Mouse (Mus musculus): ENCODE measurements around the gene U2af2. TPM values are rescaled to one million over a fixed set of nuclear protein-coding genes. Genes with fewer than 3 reads are reported as not detected.

The U2af2 gene
- polyA plus RNA-seq, 1 experiment from 2014 or later = 49.2 TPM

DNA sequence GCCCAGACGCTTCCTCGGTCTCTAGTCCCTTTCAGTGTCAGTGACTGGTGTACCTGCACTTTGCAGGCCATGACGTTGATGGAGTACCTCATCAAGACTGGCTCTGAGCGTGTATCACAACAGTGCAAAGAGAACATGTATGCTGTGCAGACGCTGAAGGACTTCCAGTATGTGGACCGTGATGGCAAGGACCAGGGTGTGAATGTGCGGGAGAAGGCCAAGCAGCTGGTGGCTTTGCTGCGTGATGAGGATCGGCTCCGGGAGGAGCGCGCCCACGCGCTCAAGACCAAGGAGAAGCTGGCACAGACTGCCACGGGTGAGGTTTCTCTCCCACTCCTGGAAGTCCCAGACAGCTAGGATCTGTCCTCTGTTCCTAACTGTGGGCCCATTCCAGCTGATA is 27.9 kb downstream of the U2af2 start:
- 90% methylated on average over 15 of the region's 15 CpGs for WGBS
- DNase-seq (ENCODE audit: low spot score) = no peak
- H3K4me3 ChIP-seq (ENCODE audit: low read depth, low read length) = no peak overlapping the region
- ATAC-seq (ENCODE audit: low FRiP score, low TSS enrichment) = no peak
- H3K4me1 ChIP-seq (replicated peaks; ENCODE audit: control insufficient read depth, insufficient read depth) = no peaks in the 10 kb centered on the region
- no peak overlapping the region for H3K4me2 ChIP-seq (replicated peaks; ENCODE audit: low read depth)
- H3K9me3 ChIP-seq (ENCODE audit: control insufficient read depth, low read length) = no peaks in the 10 kb centered on the region
- peaks cover 33% of the 10 kb centered on the region for H3K36me3 ChIP-seq (ENCODE audit: control insufficient read depth, insufficient read depth, low read length)
- no peak overlapping the region for H3K9ac ChIP-seq (ENCODE audit: low read length)
- no peaks in the 10 kb centered on the region for H3K27me3 ChIP-seq (ENCODE audit: control insufficient read depth, insufficient read depth, low read length)
- no peak overlapping the region for H3K27ac ChIP-seq (replicated peaks)
- TF ChIP-seq EP300 (optimal IDR thresholded peaks at IDR 0.05) (no peak), CTCF (IDR thresholded peaks at IDR 0.05; ENCODE audit: low read depth) (no peak)

DNA sequence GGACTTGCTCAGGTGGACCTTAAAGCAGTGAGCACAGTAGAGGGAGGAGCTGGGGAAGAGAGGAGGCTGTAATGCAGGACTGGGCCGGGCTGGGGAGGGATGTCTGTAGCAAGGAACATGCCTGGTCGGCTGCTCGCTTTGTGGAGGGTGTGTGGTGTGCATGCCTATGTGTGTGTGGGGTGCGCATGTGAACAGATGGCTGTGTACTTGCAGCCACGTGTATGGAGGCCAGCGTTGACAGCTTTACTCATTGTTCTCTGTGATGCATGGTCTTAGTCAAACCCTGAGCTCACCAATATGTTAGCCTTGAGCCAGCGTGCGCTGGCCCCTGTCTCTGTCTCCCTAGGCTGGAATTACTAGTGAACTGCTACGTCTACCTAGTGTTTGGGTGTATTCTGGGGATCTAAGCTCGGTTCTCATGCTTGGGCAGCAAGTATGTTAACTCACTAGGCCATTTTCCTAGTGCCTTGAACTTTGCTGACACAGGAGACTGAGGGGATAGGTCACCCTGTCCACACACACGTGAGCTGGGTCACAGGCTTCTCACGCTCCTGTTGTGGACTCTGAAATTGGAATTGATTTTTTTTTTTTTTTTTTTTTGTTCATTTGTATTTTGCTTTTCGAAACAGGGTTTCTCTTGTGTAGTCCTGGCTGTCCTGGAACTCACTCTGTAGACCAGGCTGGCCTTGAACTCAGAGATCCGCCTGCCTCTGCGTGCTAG is 29.2 kb downstream of the U2af2 start:
- 89% methylated on average over 15 of the region's 15 CpGs for whole genome bisulfite sequencing
- H3K36me3 ChIP-seq (ENCODE audit: control insufficient read depth, insufficient read depth, low read length) = peaks cover 36% of the 10 kb centered on the region
- no peak overlapping the region for H3K4me2 ChIP-seq (replicated peaks; ENCODE audit: low read depth)
- no peaks in the 10 kb centered on the region for H3K9me3 ChIP-seq (ENCODE audit: control insufficient read depth, low read length)
- H3K4me1 ChIP-seq (replicated peaks; ENCODE audit: control insufficient read depth, insufficient read depth) = no peaks in the 10 kb centered on the region
- H3K27me3 ChIP-seq (ENCODE audit: control insufficient read depth, insufficient read depth, low read length) = no peaks in the 10 kb centered on the region
- H3K9ac ChIP-seq (ENCODE audit: low read length) = no peak overlapping the region
- H3K27ac ChIP-seq (replicated peaks) = no peak overlapping the region
- no peak for ATAC-seq (ENCODE audit: low FRiP score, low TSS enrichment)
- DNase-seq (ENCODE audit: low spot score) = no peak
- no peak overlapping the region for H3K4me3 ChIP-seq (ENCODE audit: low read depth, low read length)
- TF ChIP-seq CTCF (IDR thresholded peaks at IDR 0.05; ENCODE audit: low read depth) = no peak

DNA sequence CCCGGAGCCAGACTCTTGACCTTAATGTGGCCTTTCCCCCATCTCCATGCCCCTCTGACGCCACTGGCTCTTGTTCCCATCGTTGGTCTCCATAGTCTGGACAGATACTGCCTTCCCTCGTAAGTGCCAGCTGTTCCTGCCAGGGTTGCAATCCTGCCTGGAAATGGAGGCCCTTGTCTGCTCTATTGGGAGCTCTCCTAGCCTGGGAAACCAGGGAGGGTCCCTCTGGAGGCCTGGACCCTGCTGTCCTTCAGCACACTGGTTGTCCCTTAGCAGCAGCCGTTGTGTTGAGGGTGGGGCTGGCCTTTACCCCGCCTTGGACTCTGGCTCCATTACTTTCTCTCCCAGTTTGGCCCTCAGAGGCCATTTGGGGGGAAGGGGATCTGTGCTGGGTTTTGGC is 30.4 kb downstream of the U2af2 start:
- H3K9me3 ChIP-seq (ENCODE audit: control insufficient read depth, low read length) = no peaks in the 10 kb centered on the region
- peaks cover 43% of the 10 kb centered on the region for H3K36me3 ChIP-seq (ENCODE audit: control insufficient read depth, insufficient read depth, low read length)
- no peak overlapping the region for H3K4me3 ChIP-seq (ENCODE audit: low read depth, low read length)
- no peak overlapping the region for H3K9ac ChIP-seq (ENCODE audit: low read length)
- TF ChIP-seq EP300 (optimal IDR thresholded peaks at IDR 0.05) (no peak), CTCF (IDR thresholded peaks at IDR 0.05; ENCODE audit: low read depth) (no peak)
- no peak overlapping the region for H3K27ac ChIP-seq (replicated peaks)
- 79% methylated on average over 5 of the region's 6 CpGs for WGBS
- DNase-seq (ENCODE audit: low spot score) = no peak
- H3K4me2 ChIP-seq (replicated peaks; ENCODE audit: low read depth) = no peak overlapping the region
- H3K4me1 ChIP-seq (replicated peaks; ENCODE audit: control insufficient read depth, insufficient read depth) = no peaks in the 10 kb centered on the region
- ATAC-seq (ENCODE audit: low FRiP score, low TSS enrichment) = no peak
- H3K27me3 ChIP-seq (ENCODE audit: control insufficient read depth, insufficient read depth, low read length) = no peaks in the 10 kb centered on the region

DNA sequence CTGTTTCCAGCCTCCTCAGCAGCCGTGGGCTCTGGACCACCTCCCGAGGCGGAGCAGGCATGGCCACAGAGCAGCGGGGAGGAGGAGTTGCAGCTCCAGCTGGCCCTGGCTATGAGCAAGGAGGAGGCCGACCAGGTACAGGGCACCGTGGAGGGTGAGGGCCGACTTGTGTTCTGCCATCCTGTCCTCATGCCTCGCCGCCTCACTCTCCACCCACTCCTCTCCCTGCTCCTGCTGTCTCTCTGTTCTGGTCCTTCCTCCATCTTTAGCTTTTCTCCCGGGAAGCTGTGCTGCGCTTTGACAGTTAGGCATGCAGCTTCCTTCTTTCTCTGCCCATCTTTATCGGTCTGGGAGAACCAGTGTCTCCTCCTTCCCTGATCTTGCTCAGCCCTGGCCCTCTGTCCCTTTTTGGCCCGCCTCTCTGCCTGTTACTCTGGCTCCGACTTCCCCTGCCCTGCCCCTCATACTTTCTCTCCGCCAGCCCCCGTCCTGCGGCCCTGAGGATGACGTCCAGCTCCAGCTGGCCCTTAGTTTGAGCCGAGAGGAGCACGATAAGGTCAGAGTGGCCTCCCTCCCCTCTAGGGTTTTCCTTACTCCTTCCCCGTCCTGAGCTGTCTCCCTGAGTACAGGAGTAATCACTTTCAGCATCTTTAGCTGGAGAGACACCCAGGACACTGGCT is 31.0 kb downstream of the U2af2 start:
- H3K36me3 ChIP-seq (ENCODE audit: control insufficient read depth, insufficient read depth, low read length) = peaks cover 45% of the 10 kb centered on the region
- H3K9me3 ChIP-seq (ENCODE audit: control insufficient read depth, low read length) = no peaks in the 10 kb centered on the region
- H3K27me3 ChIP-seq (ENCODE audit: control insufficient read depth, insufficient read depth, low read length) = no peaks in the 10 kb centered on the region
- H3K4me2 ChIP-seq (replicated peaks; ENCODE audit: low read depth) = no peak overlapping the region
- H3K27ac ChIP-seq (replicated peaks) = no peak overlapping the region
- 73% methylated on average over 21 of the region's 21 CpGs for WGBS
- no peak overlapping the region for H3K9ac ChIP-seq (ENCODE audit: low read length)
- H3K4me1 ChIP-seq (replicated peaks; ENCODE audit: control insufficient read depth, insufficient read depth) = no peaks in the 10 kb centered on the region
- DNase-seq (ENCODE audit: low spot score) = no peak
- no peak overlapping the region for H3K4me3 ChIP-seq (ENCODE audit: low read depth, low read length)
- no peak for ATAC-seq (ENCODE audit: low FRiP score, low TSS enrichment)
- no peak for TF ChIP-seq CTCF (IDR thresholded peaks at IDR 0.05; ENCODE audit: low read depth)
- TF ChIP-seq EP300 (optimal IDR thresholded peaks at IDR 0.05) = no peak

DNA sequence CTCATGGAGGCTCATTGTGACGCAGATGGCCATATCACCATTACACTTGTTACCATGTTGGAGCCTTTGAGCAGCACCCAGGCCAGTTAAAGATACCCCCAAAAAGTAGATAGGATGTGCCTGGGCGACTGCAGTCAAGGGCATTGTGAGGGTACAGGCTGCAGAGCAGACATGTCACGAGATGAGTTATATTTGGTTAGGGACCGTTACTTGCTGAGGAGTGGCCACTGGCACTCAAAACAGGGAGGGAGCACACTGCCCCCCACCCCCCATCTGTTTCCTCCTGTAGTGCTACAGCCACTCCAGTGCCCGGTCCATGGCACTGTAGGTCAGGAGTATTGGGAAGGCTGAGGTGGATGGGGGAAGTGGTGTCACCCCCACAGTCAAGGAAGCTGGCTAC is 36.8 kb downstream of the U2af2 start:
- Histone ChIP-seq H3K4me3 (ENCODE audit: low read depth, low read length) (no peak overlapping the region), H3K9ac (ENCODE audit: low read length) (no peak overlapping the region), H3K27me3 (ENCODE audit: control insufficient read depth, insufficient read depth, low read length) (no peaks in the 10 kb centered on the region), H3K9me3 (ENCODE audit: control insufficient read depth, low read length) (no peaks in the 10 kb centered on the region), H3K36me3 (ENCODE audit: control insufficient read depth, insufficient read depth, low read length) (peaks cover 23% of the 10 kb centered on the region), H3K4me1 (replicated peaks; ENCODE audit: control insufficient read depth, insufficient read depth) (no peaks in the 10 kb centered on the region), H3K27ac (replicated peaks) (no peak overlapping the region), H3K4me2 (replicated peaks; ENCODE audit: low read depth) (no peak overlapping the region)
- DNase-seq (ENCODE audit: low spot score) (no peak), ATAC-seq (ENCODE audit: low FRiP score, low TSS enrichment) (no peak)
- WGBS = 94% methylated on average over 5 of the region's 5 CpGs
- TF ChIP-seq CTCF (IDR thresholded peaks at IDR 0.05; ENCODE audit: low read depth) (no peak), EP300 (optimal IDR thresholded peaks at IDR 0.05) (no peak)

DNA sequence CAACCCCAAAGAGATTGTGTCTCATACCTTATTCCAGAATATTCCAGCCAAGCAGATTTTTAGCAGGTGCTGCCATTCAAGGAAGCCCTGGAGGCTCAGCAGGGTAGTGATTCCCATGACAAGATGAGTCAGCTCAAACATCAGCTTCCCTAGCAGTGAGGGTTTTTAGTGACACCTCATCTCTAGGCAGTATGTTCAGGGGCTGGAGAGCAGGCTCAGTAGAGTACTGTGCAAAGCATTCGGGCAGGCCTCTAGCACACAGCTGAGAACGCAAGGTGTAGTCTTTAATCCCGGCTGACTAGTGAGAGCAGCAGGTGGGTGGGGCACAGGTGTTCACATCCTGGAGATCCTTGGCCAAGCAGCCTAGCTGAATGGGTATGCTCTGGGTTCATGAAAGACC is 37.9 kb downstream of the U2af2 start:
- Histone ChIP-seq H3K36me3 (ENCODE audit: control insufficient read depth, insufficient read depth, low read length) (peaks cover 19% of the 10 kb centered on the region; the same call in 1 of the 2 replicates), H3K4me1 (replicated peaks; ENCODE audit: control insufficient read depth, insufficient read depth) (no peaks in the 10 kb centered on the region), H3K27me3 (ENCODE audit: control insufficient read depth, insufficient read depth, low read length) (no peaks in the 10 kb centered on the region), H3K4me3 (ENCODE audit: low read depth, low read length) (no peak overlapping the region), H3K4me2 (replicated peaks; ENCODE audit: low read depth) (no peak overlapping the region), H3K27ac (replicated peaks) (no peak overlapping the region), H3K9me3 (ENCODE audit: control insufficient read depth, low read length) (no peaks in the 10 kb centered on the region), H3K9ac (ENCODE audit: low read length) (no peak overlapping the region)
- 65% methylated on average over 3 of the region's 3 CpGs for WGBS
- ATAC-seq (ENCODE audit: low FRiP score, low TSS enrichment) = no peak; the same call in 1 of the 2 replicates
- no peak for DNase-seq (ENCODE audit: low spot score)
- no peak for TF ChIP-seq EP300 (optimal IDR thresholded peaks at IDR 0.05)
- no peak for TF ChIP-seq CTCF (IDR thresholded peaks at IDR 0.05; ENCODE audit: low read depth)
